Mouse (Mus musculus): ENCODE measurements around the gene 1700024P04Rik. TPM values are rescaled to one million over a fixed set of nuclear protein-coding genes. Genes with fewer than 3 reads are reported as not detected.

The 1700024P04Rik gene
- not detected in 2 replicates for polyA plus RNA-seq (2015; fragmentation: Nextera tagmentation; extraction: Ambion mirVana)

GRCm38 (mm10) chr13:98984465-98984864 lies at the start of gene 1700024P04Rik:
TSS of gene 1700024P04Rik (minus strand) at chr13:98984565.
- WGBS: 77% methylated on average over 2 of the region's 2 CpGs
- Histone ChIP-seq H3K9me3 (no peaks in the 10 kb centered on the region), H3K4me3 (no peak within 1 kb of the TSS), H3K27ac (replicated peaks) (no peak within 1 kb of the TSS), H3K36me3 (no peaks in the 10 kb centered on the region), H3K27me3 (no peaks in the 10 kb centered on the region), H3K4me1 (no peaks in the 10 kb centered on the region), H3K4me2 (replicated peaks) (no peak within 1 kb of the TSS), H3K9ac (replicated peaks) (no peak within 1 kb of the TSS)
- no peak for ATAC-seq (replicated peaks)

GRCm38 (mm10) chr13:99031223-99032216 lies 47.2 kb upstream of the 1700024P04Rik start:
- Histone ChIP-seq H3K4me3 (no peak overlapping the region), H3K9me3 (no peaks in the 10 kb centered on the region), H3K27me3 (no peaks in the 10 kb centered on the region), H3K9ac (replicated peaks) (peak overlapping the region; percentile 15; the same call in 1 of the 2 replicates), H3K36me3 (no peaks in the 10 kb centered on the region), H3K4me2 (replicated peaks) (no peak overlapping the region), H3K4me1 (peaks cover 23% of the 10 kb centered on the region), H3K27ac (replicated peaks) (peak overlapping the region; percentile 45)
- peak; percentile 42; the same call in 1 of the 2 replicates for ATAC-seq (replicated peaks)
- WGBS: 51% methylated on average over 11 of the region's 11 CpGs

GRCm38 (mm10) chr13:99030579-99031200 lies 46.3 kb upstream of the 1700024P04Rik start:
- Histone ChIP-seq H3K27ac (replicated peaks) (peak overlapping the region; percentile 45), H3K4me2 (replicated peaks) (no peak overlapping the region), H3K9ac (replicated peaks) (0 out of 2 replicates have a peak overlapping the region, but pooled peaks have one; percentile 15), H3K9me3 (no peaks in the 10 kb centered on the region), H3K36me3 (no peaks in the 10 kb centered on the region), H3K4me3 (no peak overlapping the region), H3K4me1 (peaks cover 23% of the 10 kb centered on the region), H3K27me3 (no peaks in the 10 kb centered on the region)
- 26% methylated on average over 15 of the region's 15 CpGs for WGBS
- ATAC-seq (replicated peaks): no peak

GRCm38 (mm10) chr13:99025268-99025667 lies 40.9 kb upstream of the 1700024P04Rik start:
- ATAC-seq (replicated peaks): no peak
- H3K27me3 ChIP-seq: no peaks in the 10 kb centered on the region
- no peak overlapping the region for H3K9ac ChIP-seq (replicated peaks)
- H3K4me2 ChIP-seq (replicated peaks): no peak overlapping the region
- no peak overlapping the region for H3K27ac ChIP-seq (replicated peaks)
- H3K4me1 ChIP-seq: peaks cover 12% of the 10 kb centered on the region
- H3K4me3 ChIP-seq: no peak overlapping the region
- H3K9me3 ChIP-seq: no peaks in the 10 kb centered on the region
- H3K36me3 ChIP-seq: no peaks in the 10 kb centered on the region
- 90% methylated on average over 5 of the region's 5 CpGs for WGBS

- 78% methylated on average over 7 of the region's 7 CpGs for WGBS
- peaks cover 3% of the 10 kb centered on the region; the same call in 1 of the 2 replicates for H3K4me1 ChIP-seq
- H3K27me3 ChIP-seq: no peaks in the 10 kb centered on the region
- no peaks in the 10 kb centered on the region for H3K9me3 ChIP-seq
- ATAC-seq (replicated peaks): no peak
- no peak overlapping the region for H3K4me2 ChIP-seq (replicated peaks)
- H3K36me3 ChIP-seq: no peaks in the 10 kb centered on the region
- H3K9ac ChIP-seq (replicated peaks): no peak overlapping the region
- no peak overlapping the region for H3K27ac ChIP-seq (replicated peaks)
- no peak overlapping the region for H3K4me3 ChIP-seq
These were observed 37.7 kb upstream of the 1700024P04Rik start for GRCm38 (mm10) chr13:99022036-99022435.

- no peaks in the 10 kb centered on the region for H3K36me3 ChIP-seq
- H3K9ac ChIP-seq (replicated peaks): no peak overlapping the region
- WGBS: 61% methylated on average over 6 of the region's 6 CpGs
- peaks cover 3% of the 10 kb centered on the region; the same call in 1 of the 2 replicates for H3K4me1 ChIP-seq
- H3K4me3 ChIP-seq: no peak overlapping the region
- no peak overlapping the region for H3K4me2 ChIP-seq (replicated peaks)
- H3K27me3 ChIP-seq: no peaks in the 10 kb centered on the region
- H3K9me3 ChIP-seq: no peaks in the 10 kb centered on the region
- ATAC-seq (replicated peaks): no peak
- H3K27ac ChIP-seq (replicated peaks): no peak overlapping the region
These were observed 36.8 kb upstream of the 1700024P04Rik start for GRCm38 (mm10) chr13:99021181-99021580.

- no peak for ATAC-seq (replicated peaks)
- Histone ChIP-seq H3K4me3 (no peak overlapping the region), H3K27ac (replicated peaks) (no peak overlapping the region), H3K36me3 (no peaks in the 10 kb centered on the region), H3K9ac (replicated peaks) (no peak overlapping the region), H3K27me3 (no peaks in the 10 kb centered on the region), H3K9me3 (no peaks in the 10 kb centered on the region), H3K4me1 (peaks cover 3% of the 10 kb centered on the region; the same call in 1 of the 2 replicates), H3K4me2 (replicated peaks) (no peak overlapping the region)
- WGBS: 94% methylated on average over 11 of the region's 11 CpGs
These were observed 35.7 kb upstream of the 1700024P04Rik start for GRCm38 (mm10) chr13:99019831-99020669.

GRCm38 (mm10) chr13:99018526-99019201 lies 34.3 kb upstream of the 1700024P04Rik start:
- Histone ChIP-seq H3K4me3 (no peak overlapping the region), H3K27ac (replicated peaks) (no peak overlapping the region), H3K9me3 (no peaks in the 10 kb centered on the region), H3K27me3 (no peaks in the 10 kb centered on the region), H3K4me2 (replicated peaks) (no peak overlapping the region), H3K9ac (replicated peaks) (no peak overlapping the region), H3K4me1 (peaks cover 3% of the 10 kb centered on the region; the same call in 1 of the 2 replicates), H3K36me3 (no peaks in the 10 kb centered on the region)
- no peak for ATAC-seq (replicated peaks)
- WGBS: 56% methylated on average over 15 of the region's 15 CpGs

- Histone ChIP-seq H3K4me1 (peaks cover 3% of the 10 kb centered on the region; the same call in 1 of the 2 replicates), H3K9me3 (no peaks in the 10 kb centered on the region), H3K36me3 (no peaks in the 10 kb centered on the region), H3K27ac (replicated peaks) (no peak overlapping the region), H3K9ac (replicated peaks) (no peak overlapping the region), H3K27me3 (no peaks in the 10 kb centered on the region), H3K4me2 (replicated peaks) (no peak overlapping the region), H3K4me3 (no peak overlapping the region)
- no peak for ATAC-seq (replicated peaks)
- WGBS: 74% methylated on average over 4 of the region's 4 CpGs
These were observed 32.3 kb upstream of the 1700024P04Rik start for GRCm38 (mm10) chr13:99016696-99017095.

GRCm38 (mm10) chr13:99012891-99013290 lies 28.5 kb upstream of the 1700024P04Rik start:
- Histone ChIP-seq H3K4me1 (no peaks in the 10 kb centered on the region), H3K36me3 (no peaks in the 10 kb centered on the region), H3K9me3 (no peaks in the 10 kb centered on the region), H3K27ac (replicated peaks) (no peak overlapping the region), H3K4me2 (replicated peaks) (no peak overlapping the region), H3K27me3 (no peaks in the 10 kb centered on the region), H3K4me3 (no peak overlapping the region), H3K9ac (replicated peaks) (no peak overlapping the region)
- WGBS: 73% methylated on average over 5 of the region's 5 CpGs
- no peak for ATAC-seq (replicated peaks)

GRCm38 (mm10) chr13:99008013-99008412 lies 23.6 kb upstream of the 1700024P04Rik start:
- Histone ChIP-seq H3K9me3 (peaks cover 4% of the 10 kb centered on the region; the same call in 1 of the 2 replicates), H3K27me3 (no peaks in the 10 kb centered on the region), H3K4me3 (no peak overlapping the region), H3K9ac (replicated peaks) (no peak overlapping the region), H3K27ac (replicated peaks) (no peak overlapping the region), H3K4me2 (replicated peaks) (no peak overlapping the region), H3K4me1 (no peaks in the 10 kb centered on the region), H3K36me3 (no peaks in the 10 kb centered on the region)
- WGBS: 90% methylated on average over 5 of the region's 5 CpGs
- ATAC-seq (replicated peaks): no peak
